Mouse (Mus musculus): ENCODE results near the gene Fut8. TPM values are rescaled to one million over a fixed set of nuclear protein-coding genes. Genes with fewer than 3 reads are reported as not detected.

The Fut8 gene
- total RNA-seq (2023), result 10 to 100 TPM; 27.4 to 29.7 TPM

DNA sequence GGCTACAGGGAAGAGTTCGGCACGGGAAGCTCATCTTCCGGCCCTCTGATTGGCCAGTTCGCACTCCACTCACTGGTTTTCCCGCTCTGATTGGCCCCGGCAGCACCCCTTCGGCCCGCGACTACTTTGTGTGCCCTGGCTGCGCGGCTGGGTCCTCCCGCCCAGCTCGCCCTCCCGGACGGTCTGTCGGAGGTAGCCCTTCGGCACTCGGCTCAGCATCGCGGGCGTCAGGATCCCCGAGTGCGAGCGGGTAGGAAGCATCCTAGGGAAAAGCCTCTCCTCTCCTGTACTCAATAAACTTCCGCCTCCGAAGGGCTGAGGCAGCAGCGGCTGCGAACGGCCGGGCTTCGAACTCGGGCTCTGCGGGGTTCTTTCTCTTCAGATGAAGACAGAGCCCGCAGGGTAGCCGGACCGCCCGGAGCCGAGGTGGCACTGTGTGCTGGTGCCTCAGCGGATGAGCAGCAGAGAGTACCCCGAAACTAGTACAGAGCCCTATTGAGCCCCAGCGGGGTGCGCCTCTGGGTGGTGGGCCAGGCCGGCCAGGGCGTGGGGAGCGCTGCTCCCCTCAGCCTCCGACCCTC is at the start of gene Fut8:
Gene Fut8, plus strand, starts transcription at position 176 of the 581 bp plus-strand sequence.

